ENCODE assay signal across 20 mouse cellular contexts in the genomic region with DNA sequence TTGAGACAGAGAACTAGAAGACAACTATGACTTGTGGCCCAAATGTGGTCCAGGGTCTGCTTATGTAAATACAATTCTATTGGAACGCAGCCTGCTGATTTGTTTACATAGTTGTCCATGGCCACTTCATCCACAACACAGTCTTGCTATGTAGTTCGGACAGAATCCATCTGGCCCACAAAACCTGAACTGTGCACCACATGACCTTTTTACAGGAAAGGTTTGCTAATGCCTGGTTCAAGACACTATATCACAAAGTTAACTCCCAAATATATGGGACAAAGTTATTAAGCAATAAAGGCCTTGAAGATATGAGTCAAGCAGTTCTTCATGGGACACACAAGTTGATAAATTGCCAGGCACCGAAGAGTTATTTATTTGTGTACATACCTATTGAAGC.
DNase-seq lines count a peak whose midpoint lies in the region; ATAC-seq and TF ChIP-seq lines count a peak whose summit lies in the region.
"Had no signal": no experiment of that assay in that cellular context is flagged by ENCODE, and none has a peak within 500 bp of the region (broad histone marks: within the 10 kb centered on the region; RNA-seq: fewer than 3 reads in every experiment).

No protein-coding gene starts in this region.

- peak overlapping the region; percentile 79 for H3K27ac ChIP-seq in kidney, embryonic 15.5 days
- H3K27ac ChIP-seq in ES-Bruce4 (ENCODE audit: insufficient read depth, low read length): 0 out of 2 replicates have a peak overlapping the region, but pooled peaks have one; percentile 48
- H3K27ac ChIP-seq in forebrain, embryonic 10.5 days: no peak overlapping the region
- H3K27ac ChIP-seq: forebrain, embryonic 12.5 days; hindbrain, embryonic 13.5 days; left cerebral cortex, adult 2 months; midbrain, embryonic 13.5 days; neural tube, embryonic 13.5 days had no signal

- H3K9me3 ChIP-seq in kidney, embryonic 15.5 days (replicated peaks): no peaks in the 10 kb centered on the region
- no peaks in the 10 kb centered on the region for H3K9me3 ChIP-seq in ES-Bruce4 (replicated peaks; ENCODE audit: control insufficient read depth, insufficient read depth, low read length, poor library complexity, severe bottlenecking)
- no peaks in the 10 kb centered on the region for H3K9me3 ChIP-seq in forebrain, embryonic 10.5 days
- H3K9me3 ChIP-seq: forebrain, embryonic 12.5 days; hindbrain, embryonic 13.5 days; midbrain, embryonic 13.5 days; neural tube, embryonic 13.5 days had no signal

- TF ChIP-seq POLR2A in ES-Bruce4 (IDR thresholded peaks at IDR 0.05; ENCODE audit: insufficient read depth, low read length): no peak

- no peak overlapping the region for H3K4me2 ChIP-seq in kidney, embryonic 15.5 days
- H3K4me2 ChIP-seq: forebrain, embryonic 12.5 days; hindbrain, embryonic 13.5 days; midbrain, embryonic 13.5 days; neural tube, embryonic 13.5 days had no signal

- no peaks in the 10 kb centered on the region for H3K27me3 ChIP-seq in kidney, embryonic 15.5 days
- H3K27me3 ChIP-seq in ES-Bruce4 (ENCODE audit: control insufficient read depth, insufficient read depth, low read length, poor library complexity, severe bottlenecking): no peaks in the 10 kb centered on the region
- no peaks in the 10 kb centered on the region for H3K27me3 ChIP-seq in forebrain, embryonic 10.5 days (ENCODE audit: poor library complexity, severe bottlenecking)
- H3K27me3 ChIP-seq: forebrain, embryonic 12.5 days; hindbrain, embryonic 13.5 days; midbrain, embryonic 13.5 days; neural tube, embryonic 13.5 days; Patski had no signal

- peaks cover 7% of the 10 kb centered on the region for H3K4me1 ChIP-seq in kidney, embryonic 15.5 days
- peaks cover 2% of the 10 kb centered on the region for H3K4me1 ChIP-seq in ES-Bruce4 (ENCODE audit: control insufficient read depth, insufficient read depth, low read length)
- H3K4me1 ChIP-seq in forebrain, embryonic 10.5 days: peaks cover 8% of the 10 kb centered on the region; the same call in 1 of the 2 replicates
- H3K4me1 ChIP-seq: hindbrain, embryonic 13.5 days; midbrain, embryonic 13.5 days; neural tube, embryonic 13.5 days had no signal

- WGBS in kidney, embryonic 15.5 days: 64% methylated on average over 3 of the region's 3 CpGs
- 94% methylated on average over 3 of the region's 3 CpGs for WGBS in forebrain, embryonic 10.5 days

- no peak overlapping the region for H3K4me3 ChIP-seq in kidney, embryonic 15.5 days (replicated peaks)
- no peak overlapping the region for H3K4me3 ChIP-seq in ES-Bruce4 (ENCODE audit: low read depth, low read length)
- no peak overlapping the region for H3K4me3 ChIP-seq in forebrain, embryonic 10.5 days
- H3K4me3 ChIP-seq: forebrain, embryonic 12.5 days; hindbrain, embryonic 13.5 days; left cerebral cortex, adult 2 months; midbrain, embryonic 13.5 days; neural tube, embryonic 13.5 days had no signal

- no peaks in the 10 kb centered on the region for H3K36me3 ChIP-seq in kidney, embryonic 15.5 days
- H3K36me3 ChIP-seq in ES-Bruce4 (ENCODE audit: control insufficient read depth, insufficient read depth, low read length, poor library complexity, severe bottlenecking): no peaks in the 10 kb centered on the region
- H3K36me3 ChIP-seq in forebrain, embryonic 10.5 days (replicated peaks): no peaks in the 10 kb centered on the region
- H3K36me3 ChIP-seq: forebrain, embryonic 12.5 days; hindbrain, embryonic 13.5 days; midbrain, embryonic 13.5 days; neural tube, embryonic 13.5 days had no signal

- DNase-seq in kidney, postnatal 4 days: no peak
- peak; percentile 24 for DNase-seq in Muller cell, postnatal 12 days (ENCODE audit: inconsistent ontology term)
- peak; percentile 57 for DNase-seq in lung, postnatal 10 days
- DNase-seq in forebrain, embryonic 10.5 days (ENCODE audit: extremely low spot score, low spot score): no peak
- DNase-seq in spleen, postnatal 4 days (ENCODE audit: low spot score in 2 of 2): no peak
- DNase-seq in ovary, postnatal 36 days (ENCODE audit: low spot score): no peak
- DNase-seq: cerebellum, adult 18-20 months; cerebellum, postnatal 25 days; kidney, postnatal 25 days; layer of hippocampus, adult 9-11 months; left cerebral cortex, postnatal 4 days; thymus, postnatal 25 days had no signal

- TF ChIP-seq CTCF in ES-Bruce4 (IDR thresholded peaks at IDR 0.05; ENCODE audit: low read depth, low read length): no peak

- ATAC-seq in kidney, embryonic 15.5 days (replicated peaks; ENCODE audit: low FRiP score): 0 out of 2 replicates have a peak, but pooled peaks have one; percentile 54
- ATAC-seq: midbrain, embryonic 13.5 days; Patski had no signal

- H3K9ac ChIP-seq in kidney, embryonic 15.5 days: no peak overlapping the region
- H3K9ac ChIP-seq in ES-Bruce4 (ENCODE audit: low read depth, poor library complexity, severe bottlenecking): no peak overlapping the region
- H3K9ac ChIP-seq: forebrain, embryonic 12.5 days; hindbrain, embryonic 13.5 days; midbrain, embryonic 13.5 days; neural tube, embryonic 13.5 days had no signal

- TF ChIP-seq EP300 in ES-Bruce4 (IDR thresholded peaks at IDR 0.05; ENCODE audit: insufficient read depth, low read depth, low read length): no peak

Comparison
In these comparisons a context has a peak if more than half of its experiments do, and no peak if none do; other contexts are left out.
1. DNase-seq: peak in Muller cell, postnatal 12 days (single experiment) and lung, postnatal 10 days (single experiment); none in kidney, postnatal 4 days (0 of 2), forebrain, embryonic 10.5 days (single experiment), spleen, postnatal 4 days (0 of 2) and ovary, postnatal 36 days (single experiment).